Mouse (Mus musculus): ENCODE measurements at regions not wholly inside any gene's neighbourhood (a gene's known extent, or its start where the extent isn't known, plus 50 kb on each side); places are given as distances from the start of the nearest gene placed in this dataset.

DNA sequence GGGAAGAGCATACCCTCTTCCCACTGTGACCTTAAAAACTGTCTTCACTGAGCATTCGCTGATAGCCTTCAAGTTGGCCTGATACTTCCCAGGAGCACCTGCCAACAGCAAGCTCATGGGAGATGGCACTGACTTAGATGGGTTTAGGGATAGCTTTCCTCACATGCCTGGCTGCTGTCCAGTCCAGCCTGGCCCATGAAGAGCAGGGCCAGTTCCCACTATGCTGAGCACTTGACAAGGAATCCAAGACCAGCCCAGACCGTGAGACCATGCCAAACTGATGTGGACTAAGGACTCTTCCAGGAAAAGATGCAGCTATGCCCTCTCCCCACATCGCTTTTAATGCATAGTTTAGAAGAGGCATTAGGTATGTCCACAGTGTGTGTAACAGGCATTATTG is 155.0 kb downstream of the Snx10 start:
- TF ChIP-seq POLR2A (IDR thresholded peaks at IDR 0.05; ENCODE audit: low read depth, low read length): no peak
- TF ChIP-seq CTCF (IDR thresholded peaks at IDR 0.05; ENCODE audit: borderline replicate concordance, insufficient read depth, low read length): no peak

All from embryonic fibroblast, embryonic 13.5 days (primary cell).